Mouse (Mus musculus): ENCODE results near the gene Slc28a3. TPM values are rescaled to one million over a fixed set of nuclear protein-coding genes. Genes with fewer than 3 reads are reported as not detected.

Slc28a3 gene
- polyA plus RNA-seq, 1 experiment from 2014 or later, result not detected

DNA sequence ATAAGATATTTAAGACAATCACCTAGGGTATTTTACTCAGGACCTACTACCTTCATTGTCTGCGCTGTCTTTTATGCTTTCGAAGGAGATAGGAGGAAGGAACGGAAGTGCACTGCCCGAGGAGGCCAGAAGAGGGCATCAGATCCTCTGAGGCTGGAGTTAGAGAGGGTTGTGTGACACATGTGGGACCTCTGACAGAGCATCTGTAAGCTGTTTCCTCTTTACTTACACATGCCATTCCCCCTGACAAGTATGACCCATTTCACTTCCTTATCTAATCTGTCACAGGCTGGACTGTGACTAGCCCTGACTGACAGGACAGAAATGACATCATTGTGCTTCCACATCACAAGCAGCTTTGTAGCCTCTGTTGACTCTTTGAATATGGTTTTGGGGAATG is 94.4 kb downstream of the Slc28a3 start:
- Histone ChIP-seq H3K36me3 (replicated peaks; ENCODE audit: insufficient read depth, low read length) (no peaks in the 10 kb centered on the region), H3K9me3 (ENCODE audit: low read length) (no peaks in the 10 kb centered on the region), H3K27ac (ENCODE audit: low read depth) (no peak overlapping the region), H3K4me3 (ENCODE audit: low read depth, low read length) (no peak overlapping the region), H3K4me2 (ENCODE audit: low read depth, low read length) (no peak overlapping the region), H3K27me3 (ENCODE audit: insufficient read depth, low read length) (no peaks in the 10 kb centered on the region), H3K4me1 (ENCODE audit: insufficient read depth) (peaks cover 7% of the 10 kb centered on the region; the same call in 1 of the 2 replicates), H3K9ac (replicated peaks) (no peak overlapping the region)
- WGBS (ENCODE audit: insufficient replicate concordance), result 88% methylated on average over 4 of the region's 4 CpGs
- ATAC-seq, result peak; percentile 73
- peak; percentile 10; the same call in 1 of the 2 replicates for TF ChIP-seq EP300 (IDR thresholded peaks at IDR 0.05; ENCODE audit: low read depth)
- TF ChIP-seq CTCF (IDR thresholded peaks at IDR 0.05; ENCODE audit: low read depth), result peak; percentile 59
- DNase-seq, result peak; percentile 31

DNA sequence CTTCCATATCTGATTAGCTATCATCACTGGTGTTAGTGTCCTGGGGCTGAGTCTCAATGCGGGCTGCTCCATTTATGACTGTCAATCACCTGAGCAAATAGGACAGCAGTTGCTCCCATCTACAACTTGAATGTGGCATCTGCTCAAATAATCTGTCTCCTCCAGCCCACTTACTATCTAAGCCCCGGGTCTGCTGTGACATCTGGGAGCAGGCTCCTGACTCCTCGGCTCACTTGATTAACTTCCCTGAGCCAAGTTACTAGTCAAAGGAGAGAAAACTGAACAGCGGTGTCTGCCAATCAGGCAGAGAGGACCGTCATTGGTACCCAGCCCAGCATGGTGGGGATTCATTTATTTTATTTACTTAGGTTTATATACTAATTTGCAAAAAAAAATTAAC is 95.0 kb downstream of the Slc28a3 start:
- Histone ChIP-seq H3K9me3 (ENCODE audit: low read length) (no peaks in the 10 kb centered on the region), H3K27me3 (ENCODE audit: insufficient read depth, low read length) (no peaks in the 10 kb centered on the region), H3K36me3 (replicated peaks; ENCODE audit: insufficient read depth, low read length) (no peaks in the 10 kb centered on the region), H3K9ac (replicated peaks) (no peak overlapping the region), H3K4me3 (ENCODE audit: low read depth, low read length) (no peak overlapping the region), H3K4me2 (ENCODE audit: low read depth, low read length) (no peak overlapping the region), H3K4me1 (ENCODE audit: insufficient read depth) (peaks cover 4% of the 10 kb centered on the region; the same call in 1 of the 2 replicates), H3K27ac (ENCODE audit: low read depth) (no peak overlapping the region)
- DNase-seq (no peak), ATAC-seq (no peak)
- WGBS (ENCODE audit: insufficient replicate concordance), result 79% methylated on average over 5 of the region's 5 CpGs
- no peak for TF ChIP-seq CTCF (IDR thresholded peaks at IDR 0.05; ENCODE audit: low read depth)
- no peak for TF ChIP-seq EP300 (IDR thresholded peaks at IDR 0.05; ENCODE audit: low read depth)

DNA sequence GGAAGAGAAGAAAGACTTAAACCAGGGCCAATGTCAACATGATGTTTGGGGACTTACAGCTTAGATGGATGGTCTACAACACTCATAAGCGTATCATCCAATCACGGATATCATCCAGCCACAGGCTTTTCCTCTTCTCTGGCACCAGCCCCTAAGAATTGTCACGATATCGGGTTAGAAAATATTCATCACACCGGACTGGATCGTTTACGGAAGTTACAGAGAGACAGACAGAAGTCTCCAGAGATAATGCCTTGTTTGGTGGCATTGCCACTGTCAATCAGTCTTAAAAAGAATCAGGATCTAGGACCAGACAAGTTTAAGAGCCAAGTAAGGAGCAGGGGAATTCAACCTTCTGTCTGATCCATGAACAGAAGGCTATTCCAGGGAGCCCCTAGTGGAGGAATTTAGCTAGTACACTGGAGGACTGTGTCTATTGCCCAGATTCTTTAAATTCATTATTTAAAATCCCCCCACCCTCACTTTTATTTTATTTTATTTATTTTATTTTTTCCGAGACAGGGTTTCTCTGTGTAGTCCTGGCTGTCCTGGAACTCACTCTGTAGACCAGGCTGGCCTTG is 96.4 kb downstream of the Slc28a3 start:
- Histone ChIP-seq H3K9me3 (ENCODE audit: low read length) (no peaks in the 10 kb centered on the region), H3K36me3 (replicated peaks; ENCODE audit: insufficient read depth, low read length) (no peaks in the 10 kb centered on the region), H3K27me3 (ENCODE audit: insufficient read depth, low read length) (no peaks in the 10 kb centered on the region), H3K4me2 (ENCODE audit: low read depth, low read length) (no peak overlapping the region), H3K4me1 (ENCODE audit: insufficient read depth) (no peaks in the 10 kb centered on the region), H3K9ac (replicated peaks) (no peak overlapping the region), H3K27ac (ENCODE audit: low read depth) (no peak overlapping the region), H3K4me3 (ENCODE audit: low read depth, low read length) (no peak overlapping the region)
- TF ChIP-seq EP300 (IDR thresholded peaks at IDR 0.05; ENCODE audit: low read depth) (no peak), CTCF (IDR thresholded peaks at IDR 0.05; ENCODE audit: low read depth) (peak; percentile 62)
- ATAC-seq (no peak), DNase-seq (no peak)
- WGBS (ENCODE audit: insufficient replicate concordance), result 77% methylated on average over 8 of the region's 8 CpGs

GRCm38 (mm10) chr13:58511926-58512325 is 98.8 kb downstream of the Slc28a3 start:
- H3K27ac ChIP-seq (ENCODE audit: low read depth), result no peak overlapping the region
- TF ChIP-seq EP300 (IDR thresholded peaks at IDR 0.05; ENCODE audit: low read depth), result no peak
- no peak for TF ChIP-seq CTCF (IDR thresholded peaks at IDR 0.05; ENCODE audit: low read depth)
- no peaks in the 10 kb centered on the region for H3K36me3 ChIP-seq (replicated peaks; ENCODE audit: insufficient read depth, low read length)
- no peaks in the 10 kb centered on the region for H3K4me1 ChIP-seq (ENCODE audit: insufficient read depth)
- no peak overlapping the region for H3K4me3 ChIP-seq (ENCODE audit: low read depth, low read length)
- no peak for ATAC-seq
- H3K9ac ChIP-seq (replicated peaks), result no peak overlapping the region
- H3K27me3 ChIP-seq (ENCODE audit: insufficient read depth, low read length), result no peaks in the 10 kb centered on the region
- H3K4me2 ChIP-seq (ENCODE audit: low read depth, low read length), result no peak overlapping the region
- no peak for DNase-seq
- 36% methylated on average over 2 of the region's 2 CpGs for WGBS (ENCODE audit: insufficient replicate concordance)
- H3K9me3 ChIP-seq (ENCODE audit: low read length), result no peaks in the 10 kb centered on the region

GRCm38 (mm10) chr13:58511248-58511647 is 99.4 kb downstream of the Slc28a3 start:
- no peak overlapping the region for H3K27ac ChIP-seq (ENCODE audit: low read depth)
- ATAC-seq, result no peak
- no peak for DNase-seq
- no peaks in the 10 kb centered on the region for H3K4me1 ChIP-seq (ENCODE audit: insufficient read depth)
- no peak overlapping the region for H3K4me2 ChIP-seq (ENCODE audit: low read depth, low read length)
- no peaks in the 10 kb centered on the region for H3K36me3 ChIP-seq (replicated peaks; ENCODE audit: insufficient read depth, low read length)
- H3K9ac ChIP-seq (replicated peaks), result no peak overlapping the region
- WGBS (ENCODE audit: insufficient replicate concordance), result 84% methylated on average over 9 of the region's 9 CpGs
- H3K4me3 ChIP-seq (ENCODE audit: low read depth, low read length), result no peak overlapping the region
- no peaks in the 10 kb centered on the region for H3K9me3 ChIP-seq (ENCODE audit: low read length)
- H3K27me3 ChIP-seq (ENCODE audit: insufficient read depth, low read length), result no peaks in the 10 kb centered on the region
- TF ChIP-seq CTCF (IDR thresholded peaks at IDR 0.05; ENCODE audit: low read depth), result no peak
- no peak for TF ChIP-seq EP300 (IDR thresholded peaks at IDR 0.05; ENCODE audit: low read depth)

DNA sequence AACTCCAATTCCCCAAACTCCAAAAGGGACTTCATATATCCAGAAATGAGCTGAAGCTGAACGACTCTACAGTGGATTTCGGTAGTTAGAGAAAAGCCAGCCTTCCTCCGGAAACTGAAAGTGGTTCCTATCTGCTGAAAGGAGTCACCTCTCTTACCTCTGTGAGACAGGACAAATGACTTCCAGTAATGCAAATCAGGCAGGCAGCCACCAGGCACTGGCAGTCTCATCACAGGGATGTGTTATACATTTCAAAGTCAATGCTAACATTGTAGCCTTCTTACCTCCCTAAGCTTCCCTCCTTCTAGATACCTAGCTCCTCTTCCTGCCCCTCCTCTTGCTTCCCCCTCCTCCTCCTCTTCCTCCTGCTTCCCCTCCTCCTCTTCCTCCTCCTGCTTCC is 101.4 kb downstream of the Slc28a3 start:
- WGBS (ENCODE audit: insufficient replicate concordance), result 27% methylated on average over 3 of the region's 3 CpGs

More for the DNA sequence above, 101.4 kb downstream of the Slc28a3 start:
- no peaks in the 10 kb centered on the region for H3K4me1 ChIP-seq (ENCODE audit: insufficient read depth)
- no peak overlapping the region for H3K4me3 ChIP-seq (ENCODE audit: low read depth, low read length)
- TF ChIP-seq CTCF (IDR thresholded peaks at IDR 0.05; ENCODE audit: low read depth) (no peak), EP300 (IDR thresholded peaks at IDR 0.05; ENCODE audit: low read depth) (no peak)
- H3K27ac ChIP-seq (ENCODE audit: low read depth), result no peak overlapping the region
- H3K4me2 ChIP-seq (ENCODE audit: low read depth, low read length), result no peak overlapping the region
- no peaks in the 10 kb centered on the region for H3K36me3 ChIP-seq (replicated peaks; ENCODE audit: insufficient read depth, low read length)
- ATAC-seq, result no peak
- 0 out of 2 replicates have a peak, but pooled peaks cover 2% of the 10 kb centered on the region for H3K27me3 ChIP-seq (ENCODE audit: insufficient read depth, low read length)
- H3K9me3 ChIP-seq (ENCODE audit: low read length), result no peaks in the 10 kb centered on the region
- no peak for DNase-seq
- no peak overlapping the region for H3K9ac ChIP-seq (replicated peaks)
